8 mouse cellular contexts compared by ENCODE assay signal in genomic region chr6:87838551-87839197, GRCm38 (mm10). TPM values are rescaled to one million over a fixed set of nuclear protein-coding genes. Genes with fewer than 3 reads are reported as not detected.
DNase-seq lines count a peak whose midpoint lies in the region; ATAC-seq and TF ChIP-seq lines count a peak whose summit lies in the region.

Isy1 (minus strand) TSS chr6:87838798.

- no peaks in the 10 kb centered on the region for H3K27me3 ChIP-seq in C2C12 (ENCODE audit: control insufficient read depth, insufficient read depth, insufficient read length)
- no peaks in the 10 kb centered on the region for H3K27me3 ChIP-seq in erythroblast, embryonic 14.5 days (ENCODE audit: control insufficient read depth)
- H3K27me3 ChIP-seq in heart, embryonic 11.5 days (ENCODE audit: control insufficient read depth, insufficient read depth, low read length) = no peaks in the 10 kb centered on the region
- H3K27me3 ChIP-seq in kidney, embryonic 16.5 days (ENCODE audit: insufficient read depth, low read length) = no peaks in the 10 kb centered on the region
- H3K27me3 ChIP-seq in liver, adult 2 months (ENCODE audit: control insufficient read depth, insufficient read depth, low read length) = no peaks in the 10 kb centered on the region
- H3K27me3 ChIP-seq in myocyte (ENCODE audit: control insufficient read depth, insufficient read depth, insufficient read length) = no peaks in the 10 kb centered on the region
- no peaks in the 10 kb centered on the region for H3K27me3 ChIP-seq in splenic B cell, adult 2 months (ENCODE audit: control insufficient read depth, insufficient read depth, low read length, poor library complexity, severe bottlenecking)

- H3ac ChIP-seq in C2C12 (ENCODE audit: control insufficient read depth, insufficient read length, low read depth) (peak within 1 kb of the TSS; percentile 90), myocyte (ENCODE audit: control insufficient read depth, insufficient read length) (peak within 1 kb of the TSS; percentile 30)

- H3K4me2 ChIP-seq in heart, embryonic 11.5 days = peak within 1 kb of the TSS; percentile 89
- H3K4me2 ChIP-seq in kidney, embryonic 16.5 days (replicated peaks; ENCODE audit: low read depth, low read length) = peak within 1 kb of the TSS; percentile 95
- H3K4me2 ChIP-seq in myocyte (ENCODE audit: low read depth) = peak within 1 kb of the TSS; percentile 93

- H3K79me3 ChIP-seq in C2C12 (ENCODE audit: low read depth) = peaks cover 26% of the 10 kb centered on the region

- H3K27ac ChIP-seq in heart, embryonic 11.5 days (ENCODE audit: low read depth, low read length) = peak within 1 kb of the TSS; percentile 94
- peak within 1 kb of the TSS; percentile 98 for H3K27ac ChIP-seq in kidney, embryonic 16.5 days (ENCODE audit: low read length)
- peak within 1 kb of the TSS; percentile 89 for H3K27ac ChIP-seq in liver, adult 2 months (replicated peaks; ENCODE audit: insufficient read depth, low read depth, low read length)

- no peak for TF ChIP-seq CTCF in C2C12 (IDR thresholded peaks at IDR 0.05; ENCODE audit: control insufficient read depth, insufficient read depth, insufficient read length)
- TF ChIP-seq CTCF in brain, embryonic 14.5 days (IDR thresholded peaks at IDR 0.05; ENCODE audit: borderline replicate concordance, extremely low read depth, insufficient read depth, insufficient read length) = no peak
- TF ChIP-seq CTCF in liver, adult 2 months (IDR thresholded peaks at IDR 0.05; ENCODE audit: low read depth, low read length) = peak; percentile 7; the same call in 1 of the 2 replicates

- H3K79me2 ChIP-seq in C2C12 (ENCODE audit: control insufficient read depth, insufficient read depth) (peaks cover 41% of the 10 kb centered on the region), myocyte (ENCODE audit: control insufficient read depth, insufficient read depth) (peaks cover 22% of the 10 kb centered on the region)
- H3K79me2 ChIP-seq in liver, adult 2 months (ENCODE audit: control insufficient read depth, insufficient read depth, low read length) = no peaks in the 10 kb centered on the region

- peak; percentile 47; the same call in 1 of the 2 replicates for TF ChIP-seq POLR2A in brain, embryonic 14.5 days (IDR thresholded peaks at IDR 0.05; ENCODE audit: borderline replicate concordance, extremely low read depth, insufficient read depth, insufficient read length, poor library complexity, severe bottlenecking)
- peak; percentile 39; the same call in 1 of the 2 replicates for TF ChIP-seq POLR2A in liver, adult 2 months (IDR thresholded peaks at IDR 0.05; ENCODE audit: extremely low read depth, insufficient read depth, low read length)
- TF ChIP-seq POLR2A in myocyte (IDR thresholded peaks at IDR 0.05; ENCODE audit: insufficient read length, low read depth) = peak; percentile 76

- peak; percentile 99 for DNase-seq in brain, embryonic 14.5 days (ENCODE audit: low read depth)
- DNase-seq in liver, adult 2 months (ENCODE audit: extremely low read depth, low read depth, low spot score) = peak; percentile 96
- DNase-seq in splenic B cell, adult 2 months (ENCODE audit: low read depth, low spot score) = peak; percentile 99

- H3K9me3 ChIP-seq in erythroblast, embryonic 14.5 days (ENCODE audit: control insufficient read depth, low read length) = no peaks in the 10 kb centered on the region
- no peaks in the 10 kb centered on the region for H3K9me3 ChIP-seq in heart, embryonic 11.5 days (replicated peaks; ENCODE audit: control insufficient read depth, low read length)
- no peaks in the 10 kb centered on the region for H3K9me3 ChIP-seq in kidney, embryonic 16.5 days (ENCODE audit: low read length)

- H3K4me3 ChIP-seq in C2C12 (ENCODE audit: insufficient read depth, poor library complexity, severe bottlenecking) (peak within 1 kb of the TSS; percentile 70), myocyte (peak within 1 kb of the TSS; percentile 54)
- peak within 1 kb of the TSS; percentile 80 for H3K4me3 ChIP-seq in erythroblast, embryonic 14.5 days (replicated peaks)
- H3K4me3 ChIP-seq in heart, embryonic 11.5 days (ENCODE audit: low read depth, low read length) = peak within 1 kb of the TSS; percentile 63
- peak within 1 kb of the TSS; percentile 94 for H3K4me3 ChIP-seq in kidney, embryonic 16.5 days (ENCODE audit: low read length)
- H3K4me3 ChIP-seq in liver, adult 2 months (ENCODE audit: insufficient read depth, low read depth, low read length) = peak within 1 kb of the TSS; percentile 73

- under 1% methylated on average over 46 of the region's 46 CpGs for WGBS in heart, embryonic 11.5 days (ENCODE audit: insufficient replicate concordance)
- under 1% methylated on average over 46 of the region's 46 CpGs for WGBS in kidney, embryonic 16.5 days
- under 1% methylated on average over 46 of the region's 46 CpGs for WGBS in liver, adult 2 months

- peak; percentile 93 for ATAC-seq in heart, embryonic 11.5 days (replicated peaks; ENCODE audit: insufficient number of reproducible peaks, low FRiP score, low TSS enrichment)
- ATAC-seq in kidney, embryonic 16.5 days (ENCODE audit: low FRiP score, low TSS enrichment) = peak; percentile 97

- H3K36me3 ChIP-seq in C2C12 (ENCODE audit: control insufficient read depth, insufficient read depth) = peaks cover 54% of the 10 kb centered on the region
- H3K36me3 ChIP-seq in erythroblast, embryonic 14.5 days (ENCODE audit: control insufficient read depth) = peaks cover 69% of the 10 kb centered on the region
- H3K36me3 ChIP-seq in heart, embryonic 11.5 days (ENCODE audit: control insufficient read depth, insufficient read depth, low read length) = peaks cover 24% of the 10 kb centered on the region
- H3K36me3 ChIP-seq in kidney, embryonic 16.5 days (ENCODE audit: insufficient read depth, low read length) = peaks cover 23% of the 10 kb centered on the region
- H3K36me3 ChIP-seq in liver, adult 2 months (ENCODE audit: control insufficient read depth, insufficient read depth, low read length) = peaks cover 24% of the 10 kb centered on the region
- H3K36me3 ChIP-seq in myocyte (ENCODE audit: control insufficient read depth, insufficient read depth) = peaks cover 29% of the 10 kb centered on the region
- peaks cover 9% of the 10 kb centered on the region; the same call in 1 of the 2 replicates for H3K36me3 ChIP-seq in splenic B cell, adult 2 months (ENCODE audit: control insufficient read depth, insufficient read depth, low read length, poor library complexity, severe bottlenecking)

- H3K9ac ChIP-seq in heart, embryonic 11.5 days (ENCODE audit: low read depth, low read length) = peak within 1 kb of the TSS; percentile 83
- peak within 1 kb of the TSS; percentile 95 for H3K9ac ChIP-seq in kidney, embryonic 16.5 days (replicated peaks; ENCODE audit: low read length)
- peak within 1 kb of the TSS; percentile 82 for H3K9ac ChIP-seq in liver, adult 2 months (ENCODE audit: low read depth, low read length)

- peaks cover 50% of the 10 kb centered on the region for H3K4me1 ChIP-seq in erythroblast, embryonic 14.5 days (ENCODE audit: control insufficient read depth)
- H3K4me1 ChIP-seq in heart, embryonic 11.5 days (ENCODE audit: control insufficient read depth, insufficient read depth, low read length) = 0 out of 2 replicates have a peak, but pooled peaks cover 5% of the 10 kb centered on the region
- peaks cover 12% of the 10 kb centered on the region for H3K4me1 ChIP-seq in kidney, embryonic 16.5 days (ENCODE audit: insufficient read depth, low read length)
- H3K4me1 ChIP-seq in liver, adult 2 months (ENCODE audit: control insufficient read depth, insufficient read depth, low read length) = peaks cover 7% of the 10 kb centered on the region; the same call in 1 of the 2 replicates

TF ChIP-seq in C2C12, 6 proteins besides CTCF, POLR2A, EP300 and RAD21:
- TF ChIP-seq USF1 (IDR thresholded peaks at IDR 0.05; ENCODE audit: low read depth) (no peak), MAX (IDR thresholded peaks at IDR 0.05) (peak; percentile 95), MYOG (IDR thresholded peaks at IDR 0.05; ENCODE audit: control insufficient read depth, extremely low read depth, insufficient read length) (no peak), MYOD1 (IDR thresholded peaks at IDR 0.05; ENCODE audit: control insufficient read depth, insufficient read length, low read depth) (peak; percentile 7), CEBPB (IDR thresholded peaks at IDR 0.05; ENCODE audit: low read depth) (no peak)

TF ChIP-seq in myocyte, 11 proteins besides CTCF, POLR2A, EP300 and RAD21:
- peak in 1 of 3 experiments; percentile 52 for TF ChIP-seq MYOG (IDR thresholded peaks at IDR 0.05; ENCODE audit: control insufficient read depth in 1 of 3, insufficient read depth in 1 of 3, insufficient read length in 2 of 3, low read depth in 2 of 3)
- TF ChIP-seq MAX (IDR thresholded peaks at IDR 0.05; ENCODE audit: low read depth) = peak; percentile 86
- no peak for TF ChIP-seq TCF12 (IDR thresholded peaks at IDR 0.05; ENCODE audit: insufficient read depth, poor library complexity, severe bottlenecking)
- peak; percentile 99 for TF ChIP-seq POLR2AphosphoS2 (IDR thresholded peaks at IDR 0.05; ENCODE audit: insufficient read length, low read depth)
- TF ChIP-seq MYOD1 (IDR thresholded peaks at IDR 0.05; ENCODE audit: control insufficient read depth in 1 of 3, insufficient read length in 2 of 3, low read depth in 2 of 3) = peak in 1 of 3 experiments; percentile 28
- no peak for TF ChIP-seq REST (IDR thresholded peaks at IDR 0.05; ENCODE audit: insufficient read depth, insufficient read length)
- peak; percentile 68 for TF ChIP-seq SRF (IDR thresholded peaks at IDR 0.05; ENCODE audit: control insufficient read depth, insufficient read length, low read depth)
- no peak for TF ChIP-seq E2F4 (IDR thresholded peaks at IDR 0.05; ENCODE audit: insufficient read depth)
TF ChIP-seq in myocyte: peak in this region for 5.

RNA-seq across cellular contexts. Expression of gene Isy1, which starts in this region (rescaled TPM):
- polyA plus RNA-seq in C2C12 (2012; fragmentation: generic; extraction: Trizol) = 44.4 TPM
- polyA plus RNA-seq in brain, embryonic 14.5 days (2012; rRNA removed) = 31.3 and 38.3 TPM in 2 replicates
- 2.4 and 2.6 TPM in 2 replicates for polyA plus RNA-seq in erythroblast, embryonic 14.5 days (2012)
- 28.1 and 36.5 TPM in 2 replicates for polyA plus RNA-seq in heart, embryonic 11.5 days (2014; fragmentation: Nextera tagmentation; extraction: Ambion mirVana)
- polyA plus RNA-seq in kidney, embryonic 16.5 days (2015; fragmentation: Nextera tagmentation; extraction: Ambion mirVana) = 41.3 and 49.3 TPM in 2 replicates
- 18.6 and 22.8 TPM in 2 replicates for total RNA-seq in liver, adult 2 months (2014; rRNA removed)
- 5.6 and 6.8 TPM in 2 replicates for polyA plus RNA-seq in liver, adult 2 months (2012; rRNA removed)
- polyA plus RNA-seq in myocyte (2012; fragmentation: generic; extraction: Trizol) = 21.1 TPM

Comparison
In these comparisons a context has a peak if more than half of its experiments do, and no peak if none do; other contexts are left out.
1. Peak in every context shown above with its lines: DNase-seq, ATAC-seq, H3K4me3 ChIP-seq and H3K27ac ChIP-seq.